Mouse (Mus musculus) midbrain, embryonic 16.5 days (tissue): ENCODE results near the gene Gm7942. TPM values are rescaled to one million over a fixed set of nuclear protein-coding genes. Genes with fewer than 3 reads are reported as not detected.
"Not testable (repeated sequence)": the region's sequence is repeated elsewhere in the genome, so short reads cannot be mapped to it uniquely, and the experiment has no call there.

Experiments
- ATAC-seq: fragments of 200-750 bp; cut with Nextera tagmentation; 2 replicates; pipeline ENCODE4 v1.8.0; 2017; ENCODE audit warnings: moderate TSS enrichment
- H3K27ac ChIP-seq: fragments of 300-500 bp; sonication (generic); 2 replicates; pipeline ENCODE4 v1.5.1; 2014; ENCODE audit warnings: mild to moderate bottlenecking, low read length, mixed read lengths
- H3K27me3 ChIP-seq: fragments of 300-500 bp; sonication (generic); 2 replicates; pipeline ENCODE4 v1.6.1; 2014; ENCODE audit warnings: low read depth, low read length, mixed read lengths; ENCODE audit not compliant: control insufficient read depth, insufficient read depth
- H3K36me3 ChIP-seq: fragments of 300-500 bp; sonication (generic); 2 replicates; pipeline ENCODE4 v1.6.1; 2014; ENCODE audit warnings: mild to moderate bottlenecking, low read length, moderate library complexity, mixed read lengths; ENCODE audit not compliant: control insufficient read depth, insufficient read depth
- H3K4me1 ChIP-seq: fragments of 300-500 bp; sonication (generic); 2 replicates; pipeline ENCODE4 v1.6.1; 2014; ENCODE audit warnings: mild to moderate bottlenecking, low read length, mixed read lengths; ENCODE audit not compliant: control insufficient read depth, insufficient read depth
- H3K4me2 ChIP-seq: fragments of 300-500 bp; sonication (generic); 2 replicates; pipeline ENCODE4 v1.6.1; 2014; ENCODE audit warnings: mild to moderate bottlenecking, low read length, mixed read lengths
- H3K4me3 ChIP-seq: fragments of 300-500 bp; sonication (generic); 2 replicates; pipeline ENCODE4 v1.5.1; 2014; ENCODE audit warnings: low read depth, mild to moderate bottlenecking, low read length, moderate library complexity, mixed read lengths
- H3K9ac ChIP-seq: fragments of 300-500 bp; sonication (generic); 2 replicates; pipeline ENCODE4 v1.6.1; 2014; ENCODE audit warnings: low read depth, low read length, mixed read lengths
- H3K9me3 ChIP-seq: fragments of 300-500 bp; sonication (generic); replicated peaks from 2 replicates; pipeline ENCODE4 v1.6.1; 2014; ENCODE audit warnings: mild to moderate bottlenecking, low read length, mixed read lengths; ENCODE audit not compliant: control insufficient read depth, poor library complexity, severe bottlenecking
- WGBS: fragments of 180-500 bp; shearing (Covaris S2); extraction: QIAGEN DNeasy Blood & Tissue Kit; methylation state at CpG from one replicate; pipeline ENCODE4 v1.1.7; 2014; 5-methylcytosine and 5-hydroxymethylcytosine counted together
- polyA plus RNA-seq: library from polyadenylated mRNA; unstranded; fragments of >200 nt; fragmentation: Nextera tagmentation; extraction: Ambion mirVana; gene quantifications from 2 replicates; pipeline ENCODE4 v1.2.1, GENCODE M21; 2015

Gene Gm7942
- polyA plus RNA-seq: not detected in 2 replicates

DNA sequence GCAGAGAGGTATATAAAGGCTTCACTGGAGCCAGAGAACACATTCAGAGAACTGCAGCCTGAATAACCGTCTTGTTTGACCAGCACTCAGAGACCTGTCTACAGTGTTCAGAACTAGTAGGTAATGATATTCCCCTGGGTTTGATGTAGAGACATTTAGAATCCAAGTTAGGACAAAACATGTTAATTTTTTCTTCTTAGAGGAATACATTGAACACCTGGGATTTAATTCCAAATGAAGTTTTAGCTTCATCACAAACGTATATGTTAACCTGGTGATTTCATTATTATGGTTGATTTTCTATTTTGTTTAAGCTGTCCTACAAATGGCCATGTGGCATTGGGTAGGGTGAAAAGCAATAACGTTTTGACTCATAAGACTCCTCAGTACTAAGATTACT lies at the start of gene Gm7942:
Gene Gm7942, plus strand, starts transcription at position 301 of the 400 bp plus-strand sequence.
- not testable (repeated sequence) for H3K9ac ChIP-seq, H3K36me3 ChIP-seq, H3K4me3 ChIP-seq, ATAC-seq, H3K27ac ChIP-seq, H3K4me1 ChIP-seq, H3K4me2 ChIP-seq, H3K27me3 ChIP-seq, H3K9me3 ChIP-seq
- no CpG with 5 or more reads among the region's 3 CpGs for WGBS

Other genes with a start within 250 kb of the Gm7942 start
- gene Gm3183, start 241.5 kb upstream of the Gm7942 start, polyA plus RNA-seq: not detected in 2 replicates
- gene Gm6367, start 118.3 kb upstream of the Gm7942 start, polyA plus RNA-seq: not detected in 2 replicates
- gene Gm16513, start 75.7 kb downstream of the Gm7942 start, polyA plus RNA-seq: not detected in 2 replicates
- gene Gm10424, start 165.8 kb downstream of the Gm7942 start, polyA plus RNA-seq: not detected in 2 replicates
- not detected in 2 replicates for gene Gm3259, start 199.0 kb downstream of the Gm7942 start, polyA plus RNA-seq